Mouse (Mus musculus) macrophage (primary cell): ENCODE results near the gene Zfp113. TPM values are rescaled to one million over a fixed set of nuclear protein-coding genes. Genes with fewer than 3 reads are reported as not detected.
"Not testable (repeated sequence)": the region's sequence is repeated elsewhere in the genome, so short reads cannot be mapped to it uniquely, and the experiment has no call there.

ENCODE experiments used
- H3K27ac ChIP-seq: fragments of 350-480 bp; formaldehyde crosslinking; 2 replicates; pipeline ENCODE4 v1.9.0; 2021
- H3K36me3 ChIP-seq: fragments of 350-480 bp; formaldehyde crosslinking; 2 replicates; pipeline ENCODE4 v1.9.0; 2021; ENCODE audit errors: inconsistent target
- H3K4me3 ChIP-seq: fragments of 350-480 bp; formaldehyde crosslinking; 2 replicates; pipeline ENCODE4 v1.9.0; 2021; ENCODE audit errors: inconsistent target
- H3K79me2 ChIP-seq: fragments of 350-480 bp; formaldehyde crosslinking; 2 replicates; pipeline ENCODE4 v1.9.0; 2021; ENCODE audit errors: inconsistent target
- WGBS: methylation state at CpG from one replicate; pipeline ENCODE4 v1.1.7; 2026; ENCODE audit warnings: inconsistent platforms; ENCODE audit not compliant: missing documents; 5-methylcytosine and 5-hydroxymethylcytosine counted together
- polyA plus RNA-seq: library from polyadenylated mRNA; stranded (reverse); fragments of 250-400 nt; gene quantifications from 3 replicates; pipeline ENCODE4 v1.2.4, GENCODE M21; 2018; ENCODE audit warnings: inconsistent platforms

Zfp113 gene
- polyA plus RNA-seq, 1 experiment from 2014 or later: 3.5 TPM

DNA sequence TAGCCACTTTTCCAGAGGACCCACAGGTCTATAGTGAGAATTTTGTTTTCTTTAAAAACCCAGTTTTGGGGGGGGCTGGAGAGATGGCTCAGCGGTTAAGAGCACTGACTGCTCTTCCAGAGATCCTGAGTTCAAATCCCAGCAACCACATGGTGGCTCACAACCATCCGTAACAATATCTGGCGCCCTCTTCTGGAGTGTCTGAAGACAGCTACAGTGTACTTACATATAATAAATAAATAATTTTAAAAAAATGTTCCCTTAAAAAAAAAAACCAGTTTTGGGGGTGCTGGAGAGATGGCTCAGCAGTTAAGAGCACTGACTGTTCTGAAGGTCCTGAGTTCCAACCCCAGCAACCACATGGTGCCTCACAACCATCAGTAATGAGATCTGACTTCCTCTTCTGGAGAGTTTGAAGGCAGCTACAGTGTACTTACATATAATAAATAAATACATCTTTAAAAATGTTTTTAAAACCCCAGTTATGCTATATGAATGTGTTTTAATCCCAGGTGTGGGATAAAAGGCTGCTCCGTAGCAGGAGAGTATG is 45.6 kb downstream of the Zfp113 start:
- H3K4me3 ChIP-seq, H3K36me3 ChIP-seq, H3K27ac ChIP-seq, H3K79me2 ChIP-seq: not testable (repeated sequence)
- 64% methylated on average over 2 of the region's 4 CpGs for WGBS

DNA sequence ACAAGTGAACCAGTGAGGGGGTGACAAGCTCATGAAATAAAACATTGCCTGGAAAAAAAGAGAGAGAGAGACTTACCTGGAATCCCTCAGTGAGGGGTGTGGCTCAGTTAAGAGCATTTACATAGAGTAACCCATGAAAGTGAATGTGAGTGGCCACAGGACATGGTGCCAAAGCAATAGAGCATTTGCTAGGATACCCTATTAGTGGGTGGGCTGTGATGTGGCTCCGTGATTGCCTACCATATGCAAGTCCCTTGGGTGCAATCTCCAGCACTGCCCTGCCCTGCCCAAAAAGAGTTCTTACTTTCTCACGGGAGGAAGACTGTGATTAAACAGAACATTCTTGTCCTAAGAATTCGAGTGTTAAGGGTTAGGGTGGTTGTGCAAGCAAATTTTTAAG is 48.4 kb downstream of the Zfp113 start:
- H3K36me3 ChIP-seq: peaks cover 16% of the 10 kb centered on the region; the same call in 1 of the 2 replicates
- 84% methylated on average over 3 of the region's 3 CpGs for WGBS
- no peak overlapping the region for H3K4me3 ChIP-seq
- H3K27ac ChIP-seq: no peak overlapping the region
- H3K79me2 ChIP-seq: no peaks in the 10 kb centered on the region

DNA sequence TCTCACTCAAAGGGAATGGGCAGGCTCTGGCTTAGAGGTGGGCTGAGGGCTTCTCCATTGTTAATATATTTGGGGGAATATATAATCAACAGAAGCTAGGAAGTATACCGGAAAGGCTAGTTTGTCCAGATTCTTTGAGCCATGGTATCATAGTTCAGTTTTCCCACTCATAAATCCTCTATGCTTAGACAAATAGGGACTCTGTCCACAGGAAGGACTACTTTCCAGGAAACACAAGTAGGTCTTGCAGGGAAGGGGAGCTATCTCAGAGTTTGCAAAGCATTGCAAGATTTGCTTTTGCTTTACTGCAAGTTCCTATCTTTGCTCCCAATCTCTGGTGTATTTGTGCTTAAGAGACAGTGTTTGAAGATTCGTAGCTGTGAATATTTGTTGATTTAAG is 50.6 kb downstream of the Zfp113 start:
- H3K36me3 ChIP-seq: peaks cover 38% of the 10 kb centered on the region

DNA sequence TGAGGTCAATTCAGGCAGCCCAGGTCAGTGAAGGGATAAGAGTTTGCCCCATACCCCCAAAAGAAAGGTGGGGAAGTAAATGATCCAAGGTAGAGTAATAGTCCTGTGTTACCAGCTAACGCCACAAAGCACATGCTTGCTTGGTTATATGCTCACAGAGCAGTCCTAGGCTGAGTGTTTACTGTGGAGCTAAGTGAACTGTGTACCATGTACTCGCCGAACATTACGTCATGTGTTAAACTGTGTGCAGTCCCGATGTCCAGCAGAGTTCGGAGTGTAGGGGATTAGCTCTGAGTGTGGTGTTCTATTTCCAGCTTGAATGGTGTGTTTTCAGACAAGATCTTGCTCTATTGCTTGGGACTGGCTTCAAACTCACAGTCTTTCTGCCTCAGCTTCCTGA is 61.1 kb downstream of the Zfp113 start:
- H3K4me3 ChIP-seq: no peak overlapping the region
- peaks cover 54% of the 10 kb centered on the region for H3K79me2 ChIP-seq
- H3K27ac ChIP-seq: no peak overlapping the region
- H3K36me3 ChIP-seq: peaks cover 62% of the 10 kb centered on the region
- WGBS: 95% methylated on average over 6 of the region's 6 CpGs

More for the DNA sequence above, 50.6 kb downstream of the Zfp113 start:
- Histone ChIP-seq H3K79me2 (no peaks in the 10 kb centered on the region), H3K4me3 (no peak overlapping the region), H3K27ac (no peak overlapping the region)
- 100% methylated on average over 2 of the region's 2 CpGs for WGBS

DNA sequence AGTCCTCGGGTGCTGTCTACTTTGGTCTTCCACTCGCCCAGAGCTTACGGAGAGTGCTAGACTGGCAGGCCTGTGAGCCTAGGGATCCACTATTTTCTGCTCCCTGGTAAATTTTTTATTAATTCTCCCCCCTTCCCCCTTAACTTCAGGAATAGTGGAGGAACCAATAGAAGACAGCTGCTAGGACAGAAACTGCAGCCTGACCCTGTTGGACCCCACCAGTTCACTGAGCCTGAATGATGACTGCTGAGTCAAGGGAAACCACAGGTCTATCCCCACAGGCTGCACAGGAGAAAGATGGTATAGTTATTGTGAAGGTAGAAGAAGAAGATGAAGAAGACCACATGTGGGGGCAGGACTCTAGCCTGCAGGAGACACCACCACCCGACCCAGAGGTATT is 62.8 kb downstream of the Zfp113 start:
- Histone ChIP-seq H3K27ac (no peak overlapping the region), H3K79me2 (peaks cover 71% of the 10 kb centered on the region), H3K4me3 (no peak overlapping the region), H3K36me3 (peaks cover 45% of the 10 kb centered on the region)
- WGBS: 93% methylated on average over 4 of the region's 4 CpGs

DNA sequence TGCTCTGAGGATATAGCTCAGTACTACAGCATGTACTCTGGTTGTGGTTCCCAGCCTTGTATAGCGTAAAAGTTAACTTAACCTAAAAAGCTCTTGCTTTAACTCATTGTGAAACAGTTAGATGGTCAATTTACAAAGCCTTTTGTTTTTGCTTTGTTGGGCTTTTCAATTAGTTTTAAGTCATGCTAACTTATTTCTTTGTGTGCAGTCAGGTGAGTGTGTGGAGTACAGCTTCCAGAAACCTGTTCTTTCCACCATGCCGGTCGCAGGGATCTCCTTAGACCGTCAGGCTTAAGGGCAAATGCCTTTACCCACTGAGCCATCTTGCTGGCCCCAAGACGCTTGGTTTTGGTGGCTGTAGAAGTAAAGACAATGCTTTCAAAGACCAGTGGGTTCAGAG is 64.8 kb downstream of the Zfp113 start:
- whole genome bisulfite sequencing: 99% methylated on average over 5 of the region's 5 CpGs
- Histone ChIP-seq H3K4me3 (no peak overlapping the region), H3K36me3 (peaks cover 25% of the 10 kb centered on the region), H3K27ac (no peak overlapping the region), H3K79me2 (peaks cover 89% of the 10 kb centered on the region)

DNA sequence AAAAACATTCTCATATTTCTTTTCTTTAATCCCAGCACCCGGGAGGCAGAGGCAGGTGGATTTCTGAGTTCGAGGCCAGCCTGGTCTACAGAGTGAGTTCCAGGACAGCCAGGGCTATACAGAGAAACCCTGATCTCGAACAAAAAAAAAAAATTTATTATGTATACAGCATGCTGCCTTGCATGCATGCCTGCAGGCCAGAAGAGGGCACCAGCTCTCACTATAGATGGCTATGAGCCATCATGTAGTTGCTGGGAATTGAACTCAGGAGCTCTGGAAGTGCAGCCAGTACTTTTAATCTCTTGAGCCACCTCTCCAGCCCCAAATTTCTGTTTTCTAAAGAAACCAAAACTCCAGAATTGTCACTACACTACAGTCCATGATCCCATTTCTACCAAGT is 65.3 kb downstream of the Zfp113 start:
- Histone ChIP-seq H3K79me2 (peaks cover 92% of the 10 kb centered on the region), H3K4me3 (no peak overlapping the region), H3K27ac (no peak overlapping the region), H3K36me3 (peaks cover 25% of the 10 kb centered on the region)
- 69% methylated on average over 3 of the region's 3 CpGs for WGBS

Other genes with a start within 250 kb of the Zfp113 start
- gene Cyp3a13, start 234.1 kb downstream of the Zfp113 start, polyA plus RNA-seq: not detected in 3 replicates
- not detected in 3 replicates for gene Gjc3, start 192.6 kb downstream of the Zfp113 start, polyA plus RNA-seq
- gene Azgp1, start 174.2 kb downstream of the Zfp113 start, polyA plus RNA-seq: not detected in 3 replicates
- gene Smok3a, start 134.5 kb downstream of the Zfp113 start, polyA plus RNA-seq: not detected in 3 replicates
- not detected in 3 replicates for gene Smok3b, start 134.3 kb downstream of the Zfp113 start, polyA plus RNA-seq
- not detected in 3 replicates for gene Smok3c, start 102.5 kb downstream of the Zfp113 start, polyA plus RNA-seq
- 6.8 to 8.7 TPM (median 6.9 TPM) in 3 replicates for gene Zkscan1, start 70.7 kb downstream of the Zfp113 start, polyA plus RNA-seq
- gene Zscan21, start 38.8 kb downstream of the Zfp113 start, polyA plus RNA-seq: 9.8 to 15.5 TPM (median 15.2 TPM) in 3 replicates
- gene Cops6, start 5.3 kb upstream of the Zfp113 start, polyA plus RNA-seq: 66.2 to 101 TPM (median 71.0 TPM) in 3 replicates
- 10.2 to 20.8 TPM (median 13.0 TPM) in 3 replicates for gene Ap4m1, start 16.3 kb upstream of the Zfp113 start, polyA plus RNA-seq
- gene Mcm7, start 16.7 kb upstream of the Zfp113 start, polyA plus RNA-seq: 7.1 to 61.8 TPM (median 13.3 TPM) in 3 replicates
- 21.9 to 33.7 TPM (median 32.0 TPM) in 3 replicates for gene Taf6, start 31.7 kb upstream of the Zfp113 start, polyA plus RNA-seq
- 15.8 to 21.3 TPM (median 16.0 TPM) in 3 replicates for gene Cnpy4, start 31.7 kb upstream of the Zfp113 start, polyA plus RNA-seq
- 3.3 to 5.8 TPM (median 5.4 TPM) in 3 replicates for gene Mblac1, start 38.6 kb upstream of the Zfp113 start, polyA plus RNA-seq
- 21.3 to 30.2 TPM (median 28.7 TPM) in 3 replicates for gene Nxpe5, start 70.2 kb upstream of the Zfp113 start, polyA plus RNA-seq
- gene Lamtor4, start 99.7 kb upstream of the Zfp113 start, polyA plus RNA-seq: 32.5 to 106 TPM (median 78.4 TPM) in 3 replicates
- 25.8 to 46.6 TPM (median 43.8 TPM) in 3 replicates for gene BC037034, start 108.3 kb upstream of the Zfp113 start, polyA plus RNA-seq
- 0.12 TPM in 1 of 3 replicates, not detected in the others for gene Gal3st4, start 117.1 kb upstream of the Zfp113 start, polyA plus RNA-seq
- not detected in 3 replicates for gene Gm43720, start 124.2 kb upstream of the Zfp113 start, polyA plus RNA-seq
- gene Gpc2, start 124.3 kb upstream of the Zfp113 start, polyA plus RNA-seq: 0.14 to 0.54 TPM (median 0.29 TPM) in 3 replicates
- gene Stag3, start 124.5 kb upstream of the Zfp113 start, polyA plus RNA-seq: 0.19 to 0.41 TPM (median 0.29 TPM) in 3 replicates
- 0.26 to 0.96 TPM (median 0.36 TPM) in 3 replicates for gene Pvrig, start 186.2 kb upstream of the Zfp113 start, polyA plus RNA-seq